Comparison of ENCODE assay signal across 31 mouse cellular contexts in genomic region chr7:98188238-98188637, GRCm38 (mm10). TPM values are rescaled to one million over a fixed set of nuclear protein-coding genes. Genes with fewer than 3 reads are reported as not detected.
"Had no signal": no experiment of that assay in that cellular context is flagged by ENCODE, and none has a peak within 500 bp of the region (broad histone marks: within the 10 kb centered on the region; RNA-seq: fewer than 3 reads in every experiment).

No protein-coding gene starts in this region.

- H3K4me1 ChIP-seq: limb, embryonic 10.5 days; limb, embryonic 12.5 days had no signal

- ATAC-seq: hindbrain, embryonic 16.5 days; inflammation-experienced regulatory T-cells, adult 6 months; intestine, embryonic 15.5 days; intestine, postnatal 0 days had no signal

- H3K27ac ChIP-seq: heart, embryonic 10.5 days; hindbrain, embryonic 10.5 days; hindbrain, embryonic 12.5 days; hindbrain, embryonic 14.5 days; intestine, embryonic 15.5 days; layer of hippocampus, adult 2 months; left cerebral cortex, adult 2 months; limb, embryonic 10.5 days; limb, embryonic 12.5 days; liver, embryonic 13.5 days had no signal

- H3K4me2 ChIP-seq: heart, embryonic 12.5 days; hindbrain, embryonic 12.5 days; hindbrain, embryonic 14.5 days; intestine, embryonic 15.5 days; limb, embryonic 12.5 days; liver, embryonic 11.5 days; liver, embryonic 13.5 days had no signal

- H3K9ac ChIP-seq: heart, embryonic 12.5 days; hindbrain, embryonic 12.5 days; hindbrain, embryonic 14.5 days; intestine, embryonic 15.5 days; limb, embryonic 12.5 days; liver, embryonic 13.5 days had no signal

- DNase-seq: gastrocnemius, postnatal 25 days; heart, adult 18-20 months; heart, postnatal 10 days; heart, postnatal 4 days; kidney, adult 18-20 months; kidney, adult 8-10 months; kidney, postnatal 10 days; kidney, postnatal 25 days; kidney, postnatal 4 days; liver; liver, embryonic 13.5 days had no signal

- H3K9me3 ChIP-seq: heart, embryonic 10.5 days; heart, embryonic 12.5 days; hindbrain, embryonic 10.5 days; hindbrain, embryonic 12.5 days; intestine, embryonic 15.5 days; limb, embryonic 10.5 days; limb, embryonic 12.5 days; liver, embryonic 13.5 days had no signal

- H3K36me3 ChIP-seq: heart, embryonic 10.5 days; heart, embryonic 12.5 days; hindbrain, embryonic 10.5 days; hindbrain, embryonic 12.5 days; intestine, embryonic 15.5 days; limb, embryonic 10.5 days; limb, embryonic 12.5 days; liver, embryonic 13.5 days had no signal

- H3K4me3 ChIP-seq: heart, embryonic 10.5 days; heart, embryonic 12.5 days; hindbrain, embryonic 10.5 days; hindbrain, embryonic 12.5 days; intestine, embryonic 15.5 days; layer of hippocampus, adult 2 months; left cerebral cortex, adult 2 months; limb, embryonic 10.5 days; limb, embryonic 12.5 days; liver, embryonic 13.5 days had no signal

RNA-seq across cellular contexts. Expression of gene B3gnt6, which starts 11.0 kb away (rescaled TPM):
- total RNA-seq: gastrocnemius, adult 18-20 months; gastrocnemius, adult 8-10 months; gastrocnemius, postnatal 25 days; gastrocnemius, postnatal 4 days; heart, adult 18-20 months; heart, adult 8-10 months; heart, postnatal 10 days; heart, postnatal 25 days; heart, postnatal 4 days; layer of hippocampus, postnatal 25 days had no signal
- polyA plus RNA-seq: heart, embryonic 10.5 days; heart, embryonic 12.5 days; limb, embryonic 10.5 days; limb, embryonic 12.5 days; liver, embryonic 11.5 days; liver, embryonic 13.5 days had no signal

RNA-seq across cellular contexts. Expression of gene Omp, which starts 42.9 kb away (rescaled TPM):
- total RNA-seq: gastrocnemius, adult 8-10 months; heart, adult 18-20 months had no signal
- polyA plus RNA-seq: inflammation-experienced regulatory T-cells, adult 6 months had no signal
